Mouse (Mus musculus): Measurements from ENCODE around the gene Gtf2f2.
A peak's percentile ranks its signal among the peaks of the same experiment; 100 is the strongest.
"Not testable (repeated sequence)": the region's sequence is repeated elsewhere in the genome, so short reads cannot be mapped to it uniquely, and the experiment has no call there.

Gtf2f2 gene

GRCm38 (mm10) chr14:75992371-75992770 is 18.3 kb downstream of the Gtf2f2 start:
- DNase-seq, result no peak

- DNase-seq, result no peak
Measured at GRCm38 (mm10) chr14:75990936-75991335, 19.7 kb downstream of the Gtf2f2 start.

- no peak for DNase-seq
Measured at GRCm38 (mm10) chr14:75989168-75989567, 21.5 kb downstream of the Gtf2f2 start.

- no peak for DNase-seq
Measured at GRCm38 (mm10) chr14:75986878-75987483, 23.7 kb downstream of the Gtf2f2 start.

GRCm38 (mm10) chr14:75985112-75985511 is 25.6 kb downstream of the Gtf2f2 start:
- no peak for DNase-seq

GRCm38 (mm10) chr14:75983891-75984290 is 26.8 kb downstream of the Gtf2f2 start:
- DNase-seq, result no peak

GRCm38 (mm10) chr14:75981231-75981630 is 29.4 kb downstream of the Gtf2f2 start:
- no peak for DNase-seq

GRCm38 (mm10) chr14:75976107-75976506 is 34.6 kb downstream of the Gtf2f2 start:
- no peak for DNase-seq

GRCm38 (mm10) chr14:75967291-75967690 is 43.4 kb downstream of the Gtf2f2 start:
- no peak for DNase-seq

- no peak for DNase-seq
Measured at GRCm38 (mm10) chr14:75964433-75964832, 46.2 kb downstream of the Gtf2f2 start.

- DNase-seq, result no peak
Measured at GRCm38 (mm10) chr14:75964000-75964399, 46.7 kb downstream of the Gtf2f2 start.

- DNase-seq, result no peak
Measured at GRCm38 (mm10) chr14:75963215-75963614, 47.5 kb downstream of the Gtf2f2 start.

- DNase-seq, result no peak
Measured at GRCm38 (mm10) chr14:75962250-75962649, 48.4 kb downstream of the Gtf2f2 start.

- no peak for DNase-seq
Measured at GRCm38 (mm10) chr14:75954766-75955165, 55.9 kb downstream of the Gtf2f2 start, which contains the start of gene Kctd4. Gene Kctd4, plus strand, starts transcription at chr14:75955009.

- DNase-seq, result no peak
Measured at GRCm38 (mm10) chr14:75953011-75953410, 57.7 kb downstream of the Gtf2f2 start.

GRCm38 (mm10) chr14:75947674-75948073 is 63.0 kb downstream of the Gtf2f2 start:
- no peak for DNase-seq

GRCm38 (mm10) chr14:75942365-75942764 is 68.3 kb downstream of the Gtf2f2 start:
- DNase-seq, result no peak

- DNase-seq, result no peak
Measured at GRCm38 (mm10) chr14:75941500-75941899, 69.2 kb downstream of the Gtf2f2 start.

- DNase-seq, result no peak
Measured at GRCm38 (mm10) chr14:75937714-75938113, 73.0 kb downstream of the Gtf2f2 start.

GRCm38 (mm10) chr14:75934359-75934758 is 76.3 kb downstream of the Gtf2f2 start:
- peak in 1 of 2 experiments; percentile 30 for DNase-seq

- DNase-seq, result no peak
Measured at GRCm38 (mm10) chr14:75931266-75931665, 79.4 kb downstream of the Gtf2f2 start.

GRCm38 (mm10) chr14:75929713-75930112 is 81.0 kb downstream of the Gtf2f2 start:
- DNase-seq, result not testable (repeated sequence)

- no peak for DNase-seq
Measured at GRCm38 (mm10) chr14:75923314-75924052, 87.2 kb downstream of the Gtf2f2 start.

- no peak for DNase-seq
Measured at GRCm38 (mm10) chr14:75912665-75913064, 98.0 kb downstream of the Gtf2f2 start.
